Mouse (Mus musculus) regulatory T cell (primary cell): ENCODE measurements at regions not wholly inside any gene's neighbourhood (a gene's known extent, or its start where the extent isn't known, plus 50 kb on each side); places are given as distances from the start of the nearest gene placed in this dataset.

Experiments used
- in situ Hi-C: fragments of 300-600 bp; cut with MboI, MseI; formaldehyde crosslinking; loops from one replicate; pipeline ENCODE4 v1.15.1; 2025; ENCODE audit warnings: high pct_unique_total_duplicates

GRCm38 (mm10) chr3:34868698-34869409 is 218.6 kb downstream of the Sox2 start:
- in situ Hi-C loops: no loop called here

GRCm38 (mm10) chr3:34869911-34870310 is 219.7 kb downstream of the Sox2 start:
- in situ Hi-C loops: no loop called here

GRCm38 (mm10) chr3:34885137-34885536 is 234.9 kb downstream of the Sox2 start:
- in situ Hi-C loops: no loop called here

GRCm38 (mm10) chr3:34893381-34893780 is 243.2 kb downstream of the Sox2 start:
- in situ Hi-C loops: no loop called here

- in situ Hi-C loops: no loop called here
These were observed 252.9 kb downstream of the Sox2 start for GRCm38 (mm10) chr3:34903106-34903505.

GRCm38 (mm10) chr3:34908489-34908888 is 258.3 kb downstream of the Sox2 start:
- in situ Hi-C loops: no loop called here

GRCm38 (mm10) chr3:34909350-34909749 is 259.1 kb downstream of the Sox2 start:
- in situ Hi-C loops: no loop called here

GRCm38 (mm10) chr3:34918326-34918932 is 268.2 kb downstream of the Sox2 start:
- in situ Hi-C loops: no loop called here

GRCm38 (mm10) chr3:34920497-34920896 is 270.3 kb downstream of the Sox2 start:
- in situ Hi-C loops: no loop called here

GRCm38 (mm10) chr3:34949867-34950266 is 299.7 kb downstream of the Sox2 start:
- in situ Hi-C loops: no loop called here

GRCm38 (mm10) chr3:34956183-34956582 is 306.0 kb downstream of the Sox2 start:
- in situ Hi-C loops: no loop called here

GRCm38 (mm10) chr3:34959044-34959521 is 308.9 kb downstream of the Sox2 start:
- in situ Hi-C loops: no loop called here

- in situ Hi-C loops: no loop called here
These were observed 316.2 kb downstream of the Sox2 start for GRCm38 (mm10) chr3:34966442-34966841.

- in situ Hi-C loops: no loop called here
These were observed 317.7 kb downstream of the Sox2 start for GRCm38 (mm10) chr3:34967911-34968310.

- in situ Hi-C loops: loop anchor here (10.0 kb wide), 1 partner anchor 203 kb away; no protein-coding TSS in a partner anchor
These were observed 321.3 kb downstream of the Sox2 start for GRCm38 (mm10) chr3:34971536-34971935.

- in situ Hi-C loops: loop anchor here (10.0 kb wide), 1 partner anchor 200 kb away; no protein-coding TSS in a partner anchor
These were observed 324.2 kb downstream of the Sox2 start for GRCm38 (mm10) chr3:34974371-34974770.
